Mouse (Mus musculus): Measurements from ENCODE around the gene Gpc6. TPM values are rescaled to one million over a fixed set of nuclear protein-coding genes. Genes with fewer than 3 reads are reported as not detected.

Gene Gpc6
- polyA plus RNA-seq, 1 experiment from 2014 or later, result 57.9 TPM

- 50% methylated on average over 4 of the region's 4 CpGs for WGBS
These were observed 50.1 kb downstream of the Gpc6 start for GRCm38 (mm10) chr14:116975224-116975623.

GRCm38 (mm10) chr14:116977259-116977658 is 52.1 kb downstream of the Gpc6 start:
- no peak overlapping the region for H3K9ac ChIP-seq (ENCODE audit: low read length)
- no peak overlapping the region for H3K27ac ChIP-seq (ENCODE audit: low read depth)
- WGBS, result 81% methylated on average over 2 of the region's 2 CpGs
- no peak overlapping the region for H3K4me2 ChIP-seq (ENCODE audit: low read length)
- no peaks in the 10 kb centered on the region for H3K27me3 ChIP-seq (replicated peaks; ENCODE audit: control insufficient read depth, insufficient read depth, low read length)
- no peaks in the 10 kb centered on the region for H3K9me3 ChIP-seq (ENCODE audit: control insufficient read depth, low read length)
- no peak overlapping the region for H3K4me3 ChIP-seq (ENCODE audit: low read depth, low read length)
- H3K36me3 ChIP-seq (ENCODE audit: control insufficient read depth, insufficient read depth, low read length), result no peaks in the 10 kb centered on the region
- no peak for DNase-seq (ENCODE audit: low spot score)
- ATAC-seq (replicated peaks; ENCODE audit: low FRiP score, low TSS enrichment, low read depth), result no peak
- H3K4me1 ChIP-seq (replicated peaks; ENCODE audit: control insufficient read depth, insufficient read depth, low read length), result 0 out of 2 replicates have a peak, but pooled peaks cover 4% of the 10 kb centered on the region

More at GRCm38 (mm10) chr14:116975224-116975623, 50.1 kb downstream of the Gpc6 start:
- H3K9me3 ChIP-seq (ENCODE audit: control insufficient read depth, low read length), result no peaks in the 10 kb centered on the region
- ATAC-seq (replicated peaks; ENCODE audit: low FRiP score, low TSS enrichment, low read depth), result no peak
- H3K27me3 ChIP-seq (replicated peaks; ENCODE audit: control insufficient read depth, insufficient read depth, low read length), result no peaks in the 10 kb centered on the region
- no peaks in the 10 kb centered on the region for H3K36me3 ChIP-seq (ENCODE audit: control insufficient read depth, insufficient read depth, low read length)
- H3K9ac ChIP-seq (ENCODE audit: low read length), result no peak overlapping the region
- no peak overlapping the region for H3K4me3 ChIP-seq (ENCODE audit: low read depth, low read length)
- H3K27ac ChIP-seq (ENCODE audit: low read depth), result no peak overlapping the region
- H3K4me1 ChIP-seq (replicated peaks; ENCODE audit: control insufficient read depth, insufficient read depth, low read length), result 0 out of 2 replicates have a peak, but pooled peaks cover 4% of the 10 kb centered on the region
- no peak for DNase-seq (ENCODE audit: low spot score)
- H3K4me2 ChIP-seq (ENCODE audit: low read length), result no peak overlapping the region

- H3K4me2 ChIP-seq (ENCODE audit: low read length), result no peak overlapping the region
- H3K4me3 ChIP-seq (ENCODE audit: low read depth, low read length), result no peak overlapping the region
- 0 out of 2 replicates have a peak, but pooled peaks cover 4% of the 10 kb centered on the region for H3K4me1 ChIP-seq (replicated peaks; ENCODE audit: control insufficient read depth, insufficient read depth, low read length)
- H3K36me3 ChIP-seq (ENCODE audit: control insufficient read depth, insufficient read depth, low read length), result no peaks in the 10 kb centered on the region
- no peaks in the 10 kb centered on the region for H3K27me3 ChIP-seq (replicated peaks; ENCODE audit: control insufficient read depth, insufficient read depth, low read length)
- H3K27ac ChIP-seq (ENCODE audit: low read depth), result no peak overlapping the region
- WGBS, result 69% methylated on average over 10 of the region's 10 CpGs
- H3K9ac ChIP-seq (ENCODE audit: low read length), result no peak overlapping the region
- no peak for DNase-seq (ENCODE audit: low spot score)
- ATAC-seq (replicated peaks; ENCODE audit: low FRiP score, low TSS enrichment, low read depth), result no peak
- H3K9me3 ChIP-seq (ENCODE audit: control insufficient read depth, low read length), result no peaks in the 10 kb centered on the region
These were observed 54.7 kb downstream of the Gpc6 start for GRCm38 (mm10) chr14:116979714-116980382.

GRCm38 (mm10) chr14:116981711-116982110 is 56.6 kb downstream of the Gpc6 start:
- no peaks in the 10 kb centered on the region for H3K9me3 ChIP-seq (ENCODE audit: control insufficient read depth, low read length)
- no peak overlapping the region for H3K9ac ChIP-seq (ENCODE audit: low read length)
- no peaks in the 10 kb centered on the region for H3K36me3 ChIP-seq (ENCODE audit: control insufficient read depth, insufficient read depth, low read length)
- no peaks in the 10 kb centered on the region for H3K27me3 ChIP-seq (replicated peaks; ENCODE audit: control insufficient read depth, insufficient read depth, low read length)
- DNase-seq (ENCODE audit: low spot score) (no peak), ATAC-seq (replicated peaks; ENCODE audit: low FRiP score, low TSS enrichment, low read depth) (no peak)
- no peak overlapping the region for H3K27ac ChIP-seq (ENCODE audit: low read depth)
- H3K4me1 ChIP-seq (replicated peaks; ENCODE audit: control insufficient read depth, insufficient read depth, low read length), result 0 out of 2 replicates have a peak, but pooled peaks cover 4% of the 10 kb centered on the region
- no peak overlapping the region for H3K4me3 ChIP-seq (ENCODE audit: low read depth, low read length)
- WGBS, result 86% methylated on average over 4 of the region's 4 CpGs
- H3K4me2 ChIP-seq (ENCODE audit: low read length), result no peak overlapping the region

GRCm38 (mm10) chr14:116987341-116987740 is 62.2 kb downstream of the Gpc6 start:
- H3K27me3 ChIP-seq (replicated peaks; ENCODE audit: control insufficient read depth, insufficient read depth, low read length), result no peaks in the 10 kb centered on the region
- 83% methylated on average over 3 of the region's 3 CpGs for WGBS
- no peak overlapping the region for H3K9ac ChIP-seq (ENCODE audit: low read length)
- DNase-seq (ENCODE audit: low spot score) (no peak), ATAC-seq (replicated peaks; ENCODE audit: low FRiP score, low TSS enrichment, low read depth) (no peak)
- H3K36me3 ChIP-seq (ENCODE audit: control insufficient read depth, insufficient read depth, low read length), result no peaks in the 10 kb centered on the region; the same call in 1 of the 2 replicates
- H3K4me2 ChIP-seq (ENCODE audit: low read length), result no peak overlapping the region
- no peak overlapping the region for H3K4me3 ChIP-seq (ENCODE audit: low read depth, low read length)
- no peaks in the 10 kb centered on the region for H3K4me1 ChIP-seq (replicated peaks; ENCODE audit: control insufficient read depth, insufficient read depth, low read length)
- no peaks in the 10 kb centered on the region for H3K9me3 ChIP-seq (ENCODE audit: control insufficient read depth, low read length)
- no peak overlapping the region for H3K27ac ChIP-seq (ENCODE audit: low read depth)

GRCm38 (mm10) chr14:117000376-117000775 is 75.3 kb downstream of the Gpc6 start:
- no peaks in the 10 kb centered on the region for H3K36me3 ChIP-seq (ENCODE audit: control insufficient read depth, insufficient read depth, low read length)
- no peak overlapping the region for H3K27ac ChIP-seq (ENCODE audit: low read depth)
- H3K4me3 ChIP-seq (ENCODE audit: low read depth, low read length), result no peak overlapping the region
- 78% methylated on average over 1 of the region's 1 CpGs for WGBS
- H3K9ac ChIP-seq (ENCODE audit: low read length), result no peak overlapping the region
- DNase-seq (ENCODE audit: low spot score) (no peak), ATAC-seq (replicated peaks; ENCODE audit: low FRiP score, low TSS enrichment, low read depth) (no peak)
- no peak overlapping the region for H3K4me2 ChIP-seq (ENCODE audit: low read length)
- H3K27me3 ChIP-seq (replicated peaks; ENCODE audit: control insufficient read depth, insufficient read depth, low read length), result no peaks in the 10 kb centered on the region
- H3K4me1 ChIP-seq (replicated peaks; ENCODE audit: control insufficient read depth, insufficient read depth, low read length), result no peaks in the 10 kb centered on the region
- no peaks in the 10 kb centered on the region for H3K9me3 ChIP-seq (ENCODE audit: control insufficient read depth, low read length)

- H3K36me3 ChIP-seq (ENCODE audit: control insufficient read depth, insufficient read depth, low read length), result no peaks in the 10 kb centered on the region
- DNase-seq (ENCODE audit: low spot score) (no peak), ATAC-seq (replicated peaks; ENCODE audit: low FRiP score, low TSS enrichment, low read depth) (no peak)
- 62% methylated on average over 8 of the region's 8 CpGs for WGBS
- no peak overlapping the region for H3K27ac ChIP-seq (ENCODE audit: low read depth)
- H3K27me3 ChIP-seq (replicated peaks; ENCODE audit: control insufficient read depth, insufficient read depth, low read length), result no peaks in the 10 kb centered on the region
- H3K9ac ChIP-seq (ENCODE audit: low read length), result no peak overlapping the region
- H3K4me3 ChIP-seq (ENCODE audit: low read depth, low read length), result no peak overlapping the region
- H3K4me1 ChIP-seq (replicated peaks; ENCODE audit: control insufficient read depth, insufficient read depth, low read length), result no peaks in the 10 kb centered on the region
- H3K9me3 ChIP-seq (ENCODE audit: control insufficient read depth, low read length), result no peaks in the 10 kb centered on the region
- no peak overlapping the region for H3K4me2 ChIP-seq (ENCODE audit: low read length)
These were observed 77.2 kb downstream of the Gpc6 start for GRCm38 (mm10) chr14:117002313-117002712.

GRCm38 (mm10) chr14:117008781-117009180 is 83.7 kb downstream of the Gpc6 start:
- DNase-seq (ENCODE audit: low spot score) (no peak), ATAC-seq (replicated peaks; ENCODE audit: low FRiP score, low TSS enrichment, low read depth) (no peak)
- no peak overlapping the region for H3K4me3 ChIP-seq (ENCODE audit: low read depth, low read length)
- H3K36me3 ChIP-seq (ENCODE audit: control insufficient read depth, insufficient read depth, low read length), result no peaks in the 10 kb centered on the region
- no peaks in the 10 kb centered on the region for H3K9me3 ChIP-seq (ENCODE audit: control insufficient read depth, low read length)
- no peaks in the 10 kb centered on the region for H3K4me1 ChIP-seq (replicated peaks; ENCODE audit: control insufficient read depth, insufficient read depth, low read length)
- no peak overlapping the region for H3K9ac ChIP-seq (ENCODE audit: low read length)
- H3K4me2 ChIP-seq (ENCODE audit: low read length), result no peak overlapping the region
- H3K27me3 ChIP-seq (replicated peaks; ENCODE audit: control insufficient read depth, insufficient read depth, low read length), result no peaks in the 10 kb centered on the region
- 72% methylated on average over 3 of the region's 3 CpGs for WGBS
- H3K27ac ChIP-seq (ENCODE audit: low read depth), result no peak overlapping the region

- H3K27ac ChIP-seq (ENCODE audit: low read depth), result no peak overlapping the region
- ATAC-seq (replicated peaks; ENCODE audit: low FRiP score, low TSS enrichment, low read depth), result no peak
- H3K4me1 ChIP-seq (replicated peaks; ENCODE audit: control insufficient read depth, insufficient read depth, low read length), result no peaks in the 10 kb centered on the region
- no peaks in the 10 kb centered on the region for H3K36me3 ChIP-seq (ENCODE audit: control insufficient read depth, insufficient read depth, low read length)
- H3K9me3 ChIP-seq (ENCODE audit: control insufficient read depth, low read length), result no peaks in the 10 kb centered on the region
- H3K4me3 ChIP-seq (ENCODE audit: low read depth, low read length), result no peak overlapping the region
- no peak for DNase-seq (ENCODE audit: low spot score)
- H3K4me2 ChIP-seq (ENCODE audit: low read length), result no peak overlapping the region
- no peaks in the 10 kb centered on the region for H3K27me3 ChIP-seq (replicated peaks; ENCODE audit: control insufficient read depth, insufficient read depth, low read length)
- WGBS, result 59% methylated on average over 1 of the region's 1 CpGs
- H3K9ac ChIP-seq (ENCODE audit: low read length), result no peak overlapping the region
These were observed 87.9 kb downstream of the Gpc6 start for GRCm38 (mm10) chr14:117012969-117013368.
